In genomic region chr2:166125492-166126252, GRCm38 (mm10) we compare ENCODE assay signal across 14 mouse cellular contexts. TPM values are rescaled to one million over a fixed set of nuclear protein-coding genes. Genes with fewer than 3 reads are reported as not detected.
DNase-seq lines count a peak whose midpoint lies in the region; ATAC-seq and TF ChIP-seq lines count a peak whose summit lies in the region.
"Had no signal": no experiment of that assay in that cellular context is flagged by ENCODE, and none has a peak within 500 bp of the region (broad histone marks: within the 10 kb centered on the region; RNA-seq: fewer than 3 reads in every experiment).

No protein-coding gene starts in this region.

- H3K9ac ChIP-seq in kidney, embryonic 15.5 days = no peak overlapping the region
- no peak overlapping the region for H3K9ac ChIP-seq in intestine, postnatal 0 days (ENCODE audit: low read depth, low read length)
- no peak overlapping the region for H3K9ac ChIP-seq in neural tube, embryonic 15.5 days (replicated peaks)
- H3K9ac ChIP-seq: liver, embryonic 14.5 days had no signal

- H3K36me3 ChIP-seq in kidney, embryonic 15.5 days = peaks cover 20% of the 10 kb centered on the region; the same call in 1 of the 2 replicates
- peaks cover 24% of the 10 kb centered on the region; the same call in 1 of the 2 replicates for H3K36me3 ChIP-seq in intestine, postnatal 0 days (ENCODE audit: control insufficient read depth, insufficient read depth)
- peaks cover 6% of the 10 kb centered on the region for H3K36me3 ChIP-seq in neural tube, embryonic 15.5 days

- peak; percentile 50 to 73 for DNase-seq in adrenal gland, adult (ENCODE audit: inconsistent age in 2 of 2, low spot score in 1 of 2)
- no peak for DNase-seq in adrenal gland, postnatal 25 days
- peak; percentile 71 for DNase-seq in kidney, adult 9 months
- peak; percentile 24 for DNase-seq in thymus, postnatal 14 days
- no peak for DNase-seq in gastrocnemius, adult 18-20 months (ENCODE audit: low spot score)
- DNase-seq: cerebellum, adult 11 months; gastrocnemius, postnatal 25 days; heart, postnatal 4 days; layer of hippocampus, adult 9-11 months; spleen, adult 18-20 months had no signal

- peaks cover 36% of the 10 kb centered on the region for H3K4me1 ChIP-seq in kidney, embryonic 15.5 days
- H3K4me1 ChIP-seq in intestine, postnatal 0 days (replicated peaks; ENCODE audit: control insufficient read depth, insufficient read depth, low read length) = peaks cover 13% of the 10 kb centered on the region
- peaks cover 5% of the 10 kb centered on the region; the same call in 1 of the 2 replicates for H3K4me1 ChIP-seq in neural tube, embryonic 15.5 days

- no peak; the same call in 1 of the 2 replicates for ATAC-seq in kidney, embryonic 15.5 days (replicated peaks; ENCODE audit: low FRiP score)
- peak; percentile 44 for ATAC-seq in intestine, postnatal 0 days
- ATAC-seq in neural tube, embryonic 15.5 days (ENCODE audit: low FRiP score) = no peak

- no peak for TF ChIP-seq CTCF in intestine, postnatal 0 days (IDR thresholded peaks at IDR 0.05; ENCODE audit: low read depth)

- no peaks in the 10 kb centered on the region for H3K27me3 ChIP-seq in kidney, embryonic 15.5 days
- no peaks in the 10 kb centered on the region for H3K27me3 ChIP-seq in intestine, postnatal 0 days (replicated peaks; ENCODE audit: control insufficient read depth, insufficient read depth, low read length)
- no peaks in the 10 kb centered on the region for H3K27me3 ChIP-seq in neural tube, embryonic 15.5 days (replicated peaks)

- no peak overlapping the region for H3K4me3 ChIP-seq in kidney, embryonic 15.5 days (replicated peaks)
- no peak overlapping the region for H3K4me3 ChIP-seq in intestine, postnatal 0 days (ENCODE audit: low read depth, low read length)
- no peak overlapping the region for H3K4me3 ChIP-seq in neural tube, embryonic 15.5 days (replicated peaks)

- no peak overlapping the region for H3K27ac ChIP-seq in kidney, embryonic 15.5 days
- peak overlapping the region; percentile 70 for H3K27ac ChIP-seq in intestine, postnatal 0 days (ENCODE audit: low read depth, low read length)
- H3K27ac ChIP-seq in neural tube, embryonic 15.5 days (replicated peaks) = no peak overlapping the region
- H3K27ac ChIP-seq: liver, embryonic 14.5 days had no signal

- no peaks in the 10 kb centered on the region for H3K9me3 ChIP-seq in kidney, embryonic 15.5 days (replicated peaks)
- H3K9me3 ChIP-seq in intestine, postnatal 0 days (ENCODE audit: control insufficient read depth) = no peaks in the 10 kb centered on the region
- H3K9me3 ChIP-seq in neural tube, embryonic 15.5 days (replicated peaks) = no peaks in the 10 kb centered on the region

- H3K4me2 ChIP-seq in kidney, embryonic 15.5 days = no peak overlapping the region
- H3K4me2 ChIP-seq in intestine, postnatal 0 days (replicated peaks; ENCODE audit: low read depth) = no peak overlapping the region
- H3K4me2 ChIP-seq in neural tube, embryonic 15.5 days = no peak overlapping the region

- WGBS in kidney, embryonic 15.5 days = 50% methylated on average over 13 of the region's 13 CpGs
- WGBS in intestine, postnatal 0 days = 55% methylated on average over 13 of the region's 13 CpGs
- WGBS in neural tube, embryonic 15.5 days = 80% methylated on average over 13 of the region's 13 CpGs

RNA-seq across cellular contexts. Expression of gene Sulf2, which starts 29.8 kb away (rescaled TPM):
- 54.4 and 55.9 TPM in 2 replicates for total RNA-seq in adrenal gland, postnatal 25 days (2021)
- 61.0 and 65.3 TPM in 2 replicates for polyA plus RNA-seq in kidney, embryonic 15.5 days (2015; fragmentation: Nextera tagmentation; extraction: Ambion mirVana)
- 66.0 and 66.4 TPM in 2 replicates for polyA plus RNA-seq in intestine, postnatal 0 days (2015; fragmentation: Nextera tagmentation; extraction: Ambion mirVana)
- polyA plus RNA-seq in neural tube, embryonic 15.5 days (2015; fragmentation: Nextera tagmentation; extraction: Ambion mirVana) = 118 and 123 TPM in 2 replicates
- total RNA-seq in gastrocnemius, adult 18-20 months (2021) = 10 to 100 TPM in 1 of 2 experiments, 1 to 10 TPM in 1; 8.7 to 12.3 TPM

Comparison
In these comparisons a context has a peak if more than half of its experiments do, and no peak if none do; other contexts are left out.
1. DNase-seq: peak in adrenal gland, adult (2 of 2), kidney, adult 9 months (single experiment) and thymus, postnatal 14 days (single experiment); none in adrenal gland, postnatal 25 days (single experiment) and gastrocnemius, adult 18-20 months (single experiment).